Mouse (Mus musculus): ENCODE results near the gene Mfsd4a. TPM values are rescaled to one million over a fixed set of nuclear protein-coding genes. Genes with fewer than 3 reads are reported as not detected.
A peak's percentile ranks its signal among the peaks of the same experiment; 100 is the strongest.

Gene Mfsd4a
- polyA plus RNA-seq (2014; fragmentation: Nextera tagmentation; extraction: Ambion mirVana): 5.4 and 19.7 TPM in 2 replicates

- Histone ChIP-seq H3K27ac (ENCODE audit: low read depth, low read length) (no peak within 1 kb of the TSS), H3K9ac (ENCODE audit: low read depth, low read length) (peak within 1 kb of the TSS; percentile 54), H3K4me2 (replicated peaks; ENCODE audit: low read depth, low read length) (peak within 1 kb of the TSS; percentile 91), H3K27me3 (ENCODE audit: control insufficient read depth, insufficient read depth, low read length) (peaks cover 37% of the 10 kb centered on the region), H3K36me3 (ENCODE audit: control insufficient read depth, insufficient read depth, low read length) (no peaks in the 10 kb centered on the region), H3K4me1 (ENCODE audit: control insufficient read depth, insufficient read depth, low read length) (peaks cover 8% of the 10 kb centered on the region; the same call in 1 of the 2 replicates), H3K4me3 (ENCODE audit: low read length) (peak within 1 kb of the TSS; percentile 48), H3K9me3 (ENCODE audit: control insufficient read depth, low read length) (no peaks in the 10 kb centered on the region)
- 4% methylated on average over 64 of the region's 80 CpGs for WGBS
- peak; percentile 73; the same call in 1 of the 2 replicates for ATAC-seq (ENCODE audit: low FRiP score, low TSS enrichment)
These were observed at the start of gene Mfsd4a for GRCm38 (mm10) chr1:132067261-132068255. Gene Mfsd4a (minus strand): TSS chr1:132068062.

- no peak overlapping the region for H3K27ac ChIP-seq (ENCODE audit: low read depth, low read length)
- no peaks in the 10 kb centered on the region for H3K27me3 ChIP-seq (ENCODE audit: control insufficient read depth, insufficient read depth, low read length)
- no peak overlapping the region for H3K9ac ChIP-seq (ENCODE audit: low read depth, low read length)
- H3K4me2 ChIP-seq (replicated peaks; ENCODE audit: low read depth, low read length): no peak overlapping the region
- no peak overlapping the region for H3K4me3 ChIP-seq (ENCODE audit: low read length)
- H3K4me1 ChIP-seq (ENCODE audit: control insufficient read depth, insufficient read depth, low read length): no peaks in the 10 kb centered on the region
- ATAC-seq (ENCODE audit: low FRiP score, low TSS enrichment): no peak
- H3K9me3 ChIP-seq (ENCODE audit: control insufficient read depth, low read length): no peaks in the 10 kb centered on the region
- WGBS: 41% methylated on average over 18 of the region's 18 CpGs
- H3K36me3 ChIP-seq (ENCODE audit: control insufficient read depth, insufficient read depth, low read length): no peaks in the 10 kb centered on the region
These were observed 48.7 kb upstream of the Mfsd4a start for GRCm38 (mm10) chr1:132116606-132117005.

GRCm38 (mm10) chr1:132113098-132113497, 45.2 kb upstream of the Mfsd4a start:
- no peaks in the 10 kb centered on the region for H3K9me3 ChIP-seq (ENCODE audit: control insufficient read depth, low read length)
- H3K27ac ChIP-seq (ENCODE audit: low read depth, low read length): no peak overlapping the region
- no peaks in the 10 kb centered on the region for H3K36me3 ChIP-seq (ENCODE audit: control insufficient read depth, insufficient read depth, low read length)
- 52% methylated on average over 3 of the region's 3 CpGs for WGBS
- no peaks in the 10 kb centered on the region for H3K4me1 ChIP-seq (ENCODE audit: control insufficient read depth, insufficient read depth, low read length)
- no peak overlapping the region for H3K4me3 ChIP-seq (ENCODE audit: low read length)
- no peak overlapping the region for H3K4me2 ChIP-seq (replicated peaks; ENCODE audit: low read depth, low read length)
- no peak for ATAC-seq (ENCODE audit: low FRiP score, low TSS enrichment)
- no peak overlapping the region for H3K9ac ChIP-seq (ENCODE audit: low read depth, low read length)
- H3K27me3 ChIP-seq (ENCODE audit: control insufficient read depth, insufficient read depth, low read length): no peaks in the 10 kb centered on the region

GRCm38 (mm10) chr1:132112426-132112825, 44.6 kb upstream of the Mfsd4a start:
- Histone ChIP-seq H3K4me3 (ENCODE audit: low read length) (no peak overlapping the region), H3K9ac (ENCODE audit: low read depth, low read length) (no peak overlapping the region), H3K27ac (ENCODE audit: low read depth, low read length) (no peak overlapping the region), H3K4me1 (ENCODE audit: control insufficient read depth, insufficient read depth, low read length) (no peaks in the 10 kb centered on the region), H3K36me3 (ENCODE audit: control insufficient read depth, insufficient read depth, low read length) (no peaks in the 10 kb centered on the region), H3K27me3 (ENCODE audit: control insufficient read depth, insufficient read depth, low read length) (no peaks in the 10 kb centered on the region), H3K9me3 (ENCODE audit: control insufficient read depth, low read length) (no peaks in the 10 kb centered on the region), H3K4me2 (replicated peaks; ENCODE audit: low read depth, low read length) (no peak overlapping the region)
- no peak for ATAC-seq (ENCODE audit: low FRiP score, low TSS enrichment)
- WGBS: 78% methylated on average over 8 of the region's 8 CpGs

GRCm38 (mm10) chr1:132111411-132111810, 43.5 kb upstream of the Mfsd4a start:
- no peak overlapping the region for H3K4me2 ChIP-seq (replicated peaks; ENCODE audit: low read depth, low read length)
- no peaks in the 10 kb centered on the region for H3K4me1 ChIP-seq (ENCODE audit: control insufficient read depth, insufficient read depth, low read length)
- WGBS: 50% methylated on average over 1 of the region's 1 CpGs
- H3K27me3 ChIP-seq (ENCODE audit: control insufficient read depth, insufficient read depth, low read length): no peaks in the 10 kb centered on the region
- H3K9me3 ChIP-seq (ENCODE audit: control insufficient read depth, low read length): no peaks in the 10 kb centered on the region
- H3K9ac ChIP-seq (ENCODE audit: low read depth, low read length): no peak overlapping the region
- no peak overlapping the region for H3K27ac ChIP-seq (ENCODE audit: low read depth, low read length)
- no peak for ATAC-seq (ENCODE audit: low FRiP score, low TSS enrichment)
- no peaks in the 10 kb centered on the region for H3K36me3 ChIP-seq (ENCODE audit: control insufficient read depth, insufficient read depth, low read length)
- no peak overlapping the region for H3K4me3 ChIP-seq (ENCODE audit: low read length)

- Histone ChIP-seq H3K36me3 (ENCODE audit: control insufficient read depth, insufficient read depth, low read length) (no peaks in the 10 kb centered on the region), H3K27ac (ENCODE audit: low read depth, low read length) (no peak overlapping the region), H3K4me1 (ENCODE audit: control insufficient read depth, insufficient read depth, low read length) (no peaks in the 10 kb centered on the region), H3K4me2 (replicated peaks; ENCODE audit: low read depth, low read length) (no peak overlapping the region), H3K9me3 (ENCODE audit: control insufficient read depth, low read length) (no peaks in the 10 kb centered on the region), H3K9ac (ENCODE audit: low read depth, low read length) (no peak overlapping the region), H3K4me3 (ENCODE audit: low read length) (no peak overlapping the region), H3K27me3 (ENCODE audit: control insufficient read depth, insufficient read depth, low read length) (no peaks in the 10 kb centered on the region)
- ATAC-seq (ENCODE audit: low FRiP score, low TSS enrichment): no peak
- WGBS: 58% methylated on average over 2 of the region's 2 CpGs
These were observed 41.5 kb upstream of the Mfsd4a start for GRCm38 (mm10) chr1:132109368-132109767.

GRCm38 (mm10) chr1:132104353-132104752, 36.5 kb upstream of the Mfsd4a start:
- H3K9ac ChIP-seq (ENCODE audit: low read depth, low read length): no peak overlapping the region
- WGBS: 75% methylated on average over 14 of the region's 14 CpGs
- H3K9me3 ChIP-seq (ENCODE audit: control insufficient read depth, low read length): no peaks in the 10 kb centered on the region
- no peak overlapping the region for H3K4me2 ChIP-seq (replicated peaks; ENCODE audit: low read depth, low read length)
- H3K27ac ChIP-seq (ENCODE audit: low read depth, low read length): no peak overlapping the region
- no peaks in the 10 kb centered on the region for H3K36me3 ChIP-seq (ENCODE audit: control insufficient read depth, insufficient read depth, low read length)
- H3K4me3 ChIP-seq (ENCODE audit: low read length): no peak overlapping the region
- no peaks in the 10 kb centered on the region for H3K4me1 ChIP-seq (ENCODE audit: control insufficient read depth, insufficient read depth, low read length)
- ATAC-seq (ENCODE audit: low FRiP score, low TSS enrichment): no peak
- no peaks in the 10 kb centered on the region for H3K27me3 ChIP-seq (ENCODE audit: control insufficient read depth, insufficient read depth, low read length)

- no peaks in the 10 kb centered on the region for H3K9me3 ChIP-seq (ENCODE audit: control insufficient read depth, low read length)
- H3K4me2 ChIP-seq (replicated peaks; ENCODE audit: low read depth, low read length): no peak overlapping the region
- H3K4me1 ChIP-seq (ENCODE audit: control insufficient read depth, insufficient read depth, low read length): no peaks in the 10 kb centered on the region
- no peak overlapping the region for H3K27ac ChIP-seq (ENCODE audit: low read depth, low read length)
- ATAC-seq (ENCODE audit: low FRiP score, low TSS enrichment): peak; percentile 72; the same call in 1 of the 2 replicates
- H3K4me3 ChIP-seq (ENCODE audit: low read length): no peak overlapping the region
- no peak overlapping the region for H3K9ac ChIP-seq (ENCODE audit: low read depth, low read length)
- no peaks in the 10 kb centered on the region for H3K36me3 ChIP-seq (ENCODE audit: control insufficient read depth, insufficient read depth, low read length)
- no peaks in the 10 kb centered on the region for H3K27me3 ChIP-seq (ENCODE audit: control insufficient read depth, insufficient read depth, low read length)
- WGBS: 65% methylated on average over 6 of the region's 6 CpGs
These were observed 34.3 kb upstream of the Mfsd4a start for GRCm38 (mm10) chr1:132101953-132102697.

All from kidney, embryonic 14.5 days (tissue).